Mouse (Mus musculus) kidney, postnatal 0 days (tissue): Measurements from ENCODE around the gene Pigk. TPM values are rescaled to one million over a fixed set of nuclear protein-coding genes. Genes with fewer than 3 reads are reported as not detected.
A peak's percentile ranks its signal among the peaks of the same experiment; 100 is the strongest.

Experiments used
- ATAC-seq: fragments of 200-750 bp; cut with Nextera tagmentation; replicated peaks from 2 replicates; pipeline ENCODE4 v1.8.0; 2017; ENCODE audit warnings: low read depth, moderate number of reproducible peaks, moderate TSS enrichment, moderate library complexity; ENCODE audit not compliant: low FRiP score
- DNase-seq: peaks from one replicate; pipeline ENCODE4 v3.0.0-alpha.2; 2016; ENCODE audit warnings: low spot score
- H3K27ac ChIP-seq: fragments of 300-500 bp; sonication (generic); 2 replicates; pipeline ENCODE4 v1.5.1; 2014; ENCODE audit warnings: mild to moderate bottlenecking
- H3K27me3 ChIP-seq: fragments of 300-500 bp; sonication (generic); 2 replicates; pipeline ENCODE4 v1.6.1; 2014; ENCODE audit warnings: low read length, mixed read lengths; ENCODE audit not compliant: insufficient read depth
- H3K36me3 ChIP-seq: fragments of 300-500 bp; sonication (generic); 2 replicates; pipeline ENCODE4 v1.6.1; 2014; ENCODE audit warnings: low read length, mixed read lengths; ENCODE audit not compliant: insufficient read depth
- H3K4me1 ChIP-seq: fragments of 300-500 bp; sonication (generic); replicated peaks from 2 replicates; pipeline ENCODE4 v1.6.1; 2014; ENCODE audit warnings: antibody characterized with exemption, low read length, mixed read lengths; ENCODE audit not compliant: insufficient read depth
- H3K4me2 ChIP-seq: fragments of 300-500 bp; sonication (generic); 2 replicates; pipeline ENCODE4 v1.6.1; 2014; ENCODE audit warnings: mild to moderate bottlenecking, low read length, moderate library complexity, mixed read lengths
- H3K4me3 ChIP-seq: fragments of 300-500 bp; sonication (generic); replicated peaks from 2 replicates; pipeline ENCODE4 v1.5.1; 2014; ENCODE audit warnings: low read depth, low read length
- H3K9ac ChIP-seq: fragments of 300-500 bp; sonication (generic); 2 replicates; pipeline ENCODE4 v1.6.1; 2014; ENCODE audit warnings: low read depth, low read length
- H3K9me3 ChIP-seq: fragments of 300-500 bp; sonication (generic); replicated peaks from 2 replicates; pipeline ENCODE4 v1.6.1; 2016; ENCODE audit warnings: low read length, inconsistent platforms, mixed read lengths
- CTCF ChIP-seq: IDR thresholded peaks from 2 replicates; pipeline ENCODE4 v1.5.1; 2016; ENCODE audit warnings: antibody characterized with exemption, low read depth, mild to moderate bottlenecking, moderate library complexity
- WGBS: fragments of 180-500 bp; shearing (Covaris S2); extraction: QIAGEN DNeasy Blood & Tissue Kit; methylation state at CpG from one replicate; pipeline ENCODE4 v1.1.7; 2014; 5-methylcytosine and 5-hydroxymethylcytosine counted together
- polyA plus RNA-seq: library from polyadenylated mRNA; unstranded; fragments of >200 nt; fragmentation: Nextera tagmentation; extraction: Ambion mirVana; gene quantifications from 2 replicates; pipeline ENCODE4 v1.2.1, GENCODE M21; 2015

The Pigk gene
- polyA plus RNA-seq, 1 experiment from 2014 or later: 48.5 TPM

GRCm38 (mm10) chr3:152793006-152793405, 79.1 kb downstream of the Pigk start:
- Histone ChIP-seq H3K9me3 (no peaks in the 10 kb centered on the region), H3K4me1 (no peaks in the 10 kb centered on the region), H3K9ac (no peak overlapping the region), H3K36me3 (no peaks in the 10 kb centered on the region), H3K4me3 (no peak overlapping the region), H3K27ac (no peak overlapping the region), H3K27me3 (no peaks in the 10 kb centered on the region), H3K4me2 (no peak overlapping the region)
- no peak for DNase-seq
- WGBS: 79% methylated on average over 4 of the region's 4 CpGs
- TF ChIP-seq CTCF: no peak
- no peak for ATAC-seq

- Histone ChIP-seq H3K9me3 (no peaks in the 10 kb centered on the region), H3K9ac (no peak overlapping the region), H3K27me3 (no peaks in the 10 kb centered on the region), H3K36me3 (no peaks in the 10 kb centered on the region), H3K4me2 (no peak overlapping the region), H3K27ac (no peak overlapping the region), H3K4me1 (no peaks in the 10 kb centered on the region), H3K4me3 (no peak overlapping the region)
- no peak for ATAC-seq
- DNase-seq: no peak
- TF ChIP-seq CTCF: no peak
- WGBS: 81% methylated on average over 4 of the region's 4 CpGs
Observed at GRCm38 (mm10) chr3:152796216-152796615, 82.3 kb downstream of the Pigk start.

GRCm38 (mm10) chr3:152797354-152797753, 83.5 kb downstream of the Pigk start:
- H3K9me3 ChIP-seq: no peaks in the 10 kb centered on the region
- 18% methylated on average over 2 of the region's 2 CpGs for WGBS
- no peak overlapping the region for H3K9ac ChIP-seq
- no peak for TF ChIP-seq CTCF
- no peaks in the 10 kb centered on the region for H3K4me1 ChIP-seq
- no peaks in the 10 kb centered on the region for H3K27me3 ChIP-seq
- H3K4me3 ChIP-seq: no peak overlapping the region
- no peak overlapping the region for H3K27ac ChIP-seq
- ATAC-seq (no peak), DNase-seq (no peak)
- H3K36me3 ChIP-seq: no peaks in the 10 kb centered on the region
- H3K4me2 ChIP-seq: no peak overlapping the region

GRCm38 (mm10) chr3:152799738-152800431, 86.0 kb downstream of the Pigk start:
- Histone ChIP-seq H3K4me2 (no peak overlapping the region), H3K9me3 (no peaks in the 10 kb centered on the region), H3K4me1 (no peaks in the 10 kb centered on the region), H3K9ac (no peak overlapping the region), H3K27me3 (no peaks in the 10 kb centered on the region), H3K4me3 (no peak overlapping the region), H3K27ac (no peak overlapping the region), H3K36me3 (no peaks in the 10 kb centered on the region)
- DNase-seq (peak; percentile 67), ATAC-seq (peak; percentile 85; the same call in 1 of the 2 replicates)
- TF ChIP-seq CTCF: peak; percentile 67
- WGBS: 74% methylated on average over 9 of the region's 9 CpGs

- H3K4me3 ChIP-seq: no peak overlapping the region
- no peaks in the 10 kb centered on the region for H3K4me1 ChIP-seq
- H3K27me3 ChIP-seq: no peaks in the 10 kb centered on the region
- no peak for ATAC-seq
- no peak overlapping the region for H3K9ac ChIP-seq
- H3K36me3 ChIP-seq: no peaks in the 10 kb centered on the region
- DNase-seq: no peak
- no peaks in the 10 kb centered on the region for H3K9me3 ChIP-seq
- TF ChIP-seq CTCF: no peak
- no peak overlapping the region for H3K4me2 ChIP-seq
- no peak overlapping the region for H3K27ac ChIP-seq
- WGBS: 73% methylated on average over 4 of the region's 4 CpGs
Observed at GRCm38 (mm10) chr3:152813905-152814304, 100.0 kb downstream of the Pigk start.

GRCm38 (mm10) chr3:152815110-152815509, 101.2 kb downstream of the Pigk start:
- Histone ChIP-seq H3K4me2 (no peak overlapping the region), H3K27me3 (no peaks in the 10 kb centered on the region), H3K4me3 (no peak overlapping the region), H3K27ac (no peak overlapping the region), H3K9me3 (no peaks in the 10 kb centered on the region), H3K36me3 (no peaks in the 10 kb centered on the region), H3K9ac (no peak overlapping the region), H3K4me1 (no peaks in the 10 kb centered on the region)
- ATAC-seq: no peak
- no peak for DNase-seq
- 90% methylated on average over 5 of the region's 5 CpGs for WGBS
- no peak for TF ChIP-seq CTCF

GRCm38 (mm10) chr3:152820406-152820805, 106.5 kb downstream of the Pigk start:
- WGBS: 76% methylated on average over 3 of the region's 3 CpGs
- H3K4me1 ChIP-seq: no peaks in the 10 kb centered on the region
- no peak for ATAC-seq
- TF ChIP-seq CTCF: no peak
- no peaks in the 10 kb centered on the region for H3K9me3 ChIP-seq
- no peak overlapping the region for H3K4me2 ChIP-seq
- no peak for DNase-seq
- no peaks in the 10 kb centered on the region for H3K27me3 ChIP-seq
- no peak overlapping the region for H3K4me3 ChIP-seq
- no peak overlapping the region for H3K9ac ChIP-seq
- no peaks in the 10 kb centered on the region for H3K36me3 ChIP-seq
- no peak overlapping the region for H3K27ac ChIP-seq
